Mouse (Mus musculus) frontal cortex, adult (tissue): ENCODE measurements around the gene Gm27021.

ENCODE experiments used
- ATAC-seq: cut with Nextera tagmentation; 2 replicates; pipeline ENCODE4 v1.9.2; 2017; ENCODE audit warnings: mild to moderate bottlenecking, moderate library complexity, mixed read lengths; ENCODE audit not compliant: low TSS enrichment

Gm27021 gene

GRCm38 (mm10) chr8:120667561-120668373 is at the start of gene Gm27021, which contains the start of gene Cox4i1:
Gene Gm27021, minus strand, starts transcription at chr8:120668079.
Gene Cox4i1, plus strand, starts transcription at chr8:120668222.
- peak; percentile 85 for ATAC-seq

GRCm38 (mm10) chr8:120715996-120716680 is 48.3 kb upstream of the Gm27021 start:
- ATAC-seq, result no peak

GRCm38 (mm10) chr8:120715200-120715599 is 47.3 kb upstream of the Gm27021 start:
- ATAC-seq, result no peak

- ATAC-seq, result no peak
Measured at GRCm38 (mm10) chr8:120709176-120709575, 41.3 kb upstream of the Gm27021 start.

- ATAC-seq, result no peak
Measured at GRCm38 (mm10) chr8:120706193-120706592, 38.3 kb upstream of the Gm27021 start.

GRCm38 (mm10) chr8:120705163-120705562 is 37.3 kb upstream of the Gm27021 start:
- no peak for ATAC-seq

- no peak for ATAC-seq
Measured at GRCm38 (mm10) chr8:120704203-120704602, 36.3 kb upstream of the Gm27021 start.

- ATAC-seq, result no peak; the same call in 1 of the 2 replicates
Measured at GRCm38 (mm10) chr8:120701758-120702465, 34.0 kb upstream of the Gm27021 start.

- no peak for ATAC-seq
Measured at GRCm38 (mm10) chr8:120700053-120700452, 32.2 kb upstream of the Gm27021 start.

- ATAC-seq, result no peak
Measured at GRCm38 (mm10) chr8:120699565-120699964, 31.7 kb upstream of the Gm27021 start.

GRCm38 (mm10) chr8:120699079-120699478 is 31.2 kb upstream of the Gm27021 start:
- ATAC-seq, result no peak; the same call in 1 of the 2 replicates

- no peak for ATAC-seq
Measured at GRCm38 (mm10) chr8:120698426-120698825, 30.5 kb upstream of the Gm27021 start.

GRCm38 (mm10) chr8:120697979-120698272 is 30.0 kb upstream of the Gm27021 start:
- no peak for ATAC-seq

- ATAC-seq, result no peak
Measured at GRCm38 (mm10) chr8:120697154-120697978, 29.5 kb upstream of the Gm27021 start.

- no peak for ATAC-seq
Measured at GRCm38 (mm10) chr8:120696401-120697153, 28.7 kb upstream of the Gm27021 start.

GRCm38 (mm10) chr8:120693861-120694493 is 26.1 kb upstream of the Gm27021 start:
- ATAC-seq, result no peak

- no peak for ATAC-seq
Measured at GRCm38 (mm10) chr8:120692934-120693333, 25.1 kb upstream of the Gm27021 start.

GRCm38 (mm10) chr8:120688511-120688910 is 20.6 kb upstream of the Gm27021 start:
- ATAC-seq, result no peak

- ATAC-seq, result no peak
Measured at GRCm38 (mm10) chr8:120687786-120688185, 19.9 kb upstream of the Gm27021 start.

GRCm38 (mm10) chr8:120686576-120686975 is 18.7 kb upstream of the Gm27021 start:
- ATAC-seq, result no peak
